Mouse (Mus musculus) limb, embryonic 12.5 days (tissue): ENCODE results near the gene Adam10. TPM values are rescaled to one million over a fixed set of nuclear protein-coding genes. Genes with fewer than 3 reads are reported as not detected.

ENCODE experiments used
- ATAC-seq: fragments of 200-750 bp; cut with Nextera tagmentation; 2 replicates; pipeline ENCODE4 v1.8.0; 2017; ENCODE audit warnings: low read depth, moderate TSS enrichment; ENCODE audit not compliant: insufficient number of reproducible peaks, insufficient read depth, low FRiP score, low TSS enrichment
- H3K27ac ChIP-seq: fragments of 300-500 bp; sonication (generic); 2 replicates; pipeline ENCODE4 v1.5.1; 2016; ENCODE audit warnings: mild to moderate bottlenecking, moderate library complexity
- H3K27me3 ChIP-seq: fragments of 300-500 bp; sonication (generic); 2 replicates; pipeline ENCODE4 v1.6.1; 2016; ENCODE audit warnings: mild to moderate bottlenecking, moderate library complexity
- H3K36me3 ChIP-seq: fragments of 300-500 bp; sonication (generic); 2 replicates; pipeline ENCODE4 v1.6.1; 2016; ENCODE audit warnings: mild to moderate bottlenecking, moderate library complexity
- H3K4me1 ChIP-seq: fragments of 300-500 bp; sonication (generic); replicated peaks from 2 replicates; pipeline ENCODE4 v1.6.1; 2016
- H3K4me2 ChIP-seq: fragments of 300-500 bp; sonication (generic); 2 replicates; pipeline ENCODE4 v1.6.1; 2016; ENCODE audit warnings: mild to moderate bottlenecking, moderate library complexity
- H3K4me3 ChIP-seq: fragments of 300-500 bp; sonication (generic); replicated peaks from 2 replicates; pipeline ENCODE4 v1.5.1; 2016; ENCODE audit warnings: mild to moderate bottlenecking
- H3K9ac ChIP-seq: fragments of 300-500 bp; sonication (generic); replicated peaks from 2 replicates; pipeline ENCODE4 v1.6.1; 2016; ENCODE audit warnings: mild to moderate bottlenecking, moderate library complexity
- H3K9me3 ChIP-seq: fragments of 300-500 bp; sonication (generic); 2 replicates; pipeline ENCODE4 v1.6.1; 2016; ENCODE audit warnings: mild to moderate bottlenecking, moderate library complexity
- WGBS: fragments of 180-500 bp; shearing (Covaris S2); methylation state at CpG from one replicate; pipeline ENCODE4 v1.1.7; 2016; 5-methylcytosine and 5-hydroxymethylcytosine counted together
- polyA plus RNA-seq: library from polyadenylated mRNA; unstranded; fragments of >200 nt; fragmentation: Nextera tagmentation; extraction: Ambion mirVana; gene quantifications from 2 replicates; pipeline ENCODE4 v1.2.1, GENCODE M21; 2016

Adam10 gene
- polyA plus RNA-seq, 1 experiment from 2014 or later: 62.9 TPM

DNA sequence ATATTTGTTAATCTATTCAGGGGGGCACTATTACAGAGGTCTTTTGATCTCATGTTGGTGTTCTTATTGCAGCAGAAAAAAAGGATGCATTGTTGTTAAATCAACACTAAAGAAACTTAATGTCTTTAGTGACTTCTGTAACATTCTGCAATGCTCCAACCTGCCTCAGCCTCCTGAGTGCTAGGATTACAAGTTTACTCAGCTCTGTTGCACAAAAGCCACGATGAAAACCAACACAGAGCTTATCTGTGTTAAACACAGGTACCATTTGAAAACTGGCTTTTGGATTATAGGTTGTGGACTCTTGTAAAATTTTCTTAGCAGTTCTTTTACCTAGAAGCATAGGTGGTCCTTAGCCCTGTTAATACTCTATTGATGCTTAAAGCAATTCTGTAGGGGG, 19.3 kb downstream of the Adam10 start:
- Histone ChIP-seq H3K27me3 (no peaks in the 10 kb centered on the region), H3K4me2 (no peak overlapping the region), H3K27ac (no peak overlapping the region), H3K9ac (no peak overlapping the region), H3K4me3 (no peak overlapping the region), H3K4me1 (0 out of 2 replicates have a peak, but pooled peaks cover 4% of the 10 kb centered on the region), H3K9me3 (no peaks in the 10 kb centered on the region), H3K36me3 (no peaks in the 10 kb centered on the region)
- no peak for ATAC-seq
- WGBS: 82% methylated on average over 1 of the region's 1 CpGs

DNA sequence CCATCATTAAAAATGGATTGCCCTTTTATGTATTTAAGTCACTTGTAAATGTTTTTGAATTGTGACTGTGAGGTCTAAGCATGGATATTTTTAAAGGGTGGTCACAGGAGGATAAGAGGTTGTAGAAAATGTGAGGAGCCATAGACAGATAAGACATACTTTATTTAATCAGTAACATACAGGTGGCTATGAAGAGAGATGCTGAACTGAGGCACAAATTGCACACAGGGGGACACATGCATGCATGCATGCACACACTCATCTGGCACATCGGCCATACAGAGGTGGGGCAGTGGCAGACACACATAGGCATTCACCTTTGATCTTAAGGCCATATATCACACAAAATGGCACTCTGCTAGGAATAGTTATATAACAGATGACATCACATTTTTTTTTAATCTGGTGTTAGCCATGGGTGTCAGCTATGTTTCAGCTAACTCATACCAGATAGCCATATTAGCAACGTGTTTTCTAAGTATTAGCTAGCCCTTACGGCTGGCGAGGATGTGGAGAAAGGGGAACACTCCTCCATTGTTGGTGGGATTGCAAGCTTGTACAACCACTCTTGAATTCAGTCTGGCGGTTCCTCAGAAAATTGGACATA, 24.9 kb downstream of the Adam10 start:
- no peak for ATAC-seq
- no peak overlapping the region for H3K4me2 ChIP-seq
- 90% methylated on average over 5 of the region's 5 CpGs for WGBS

DNA sequence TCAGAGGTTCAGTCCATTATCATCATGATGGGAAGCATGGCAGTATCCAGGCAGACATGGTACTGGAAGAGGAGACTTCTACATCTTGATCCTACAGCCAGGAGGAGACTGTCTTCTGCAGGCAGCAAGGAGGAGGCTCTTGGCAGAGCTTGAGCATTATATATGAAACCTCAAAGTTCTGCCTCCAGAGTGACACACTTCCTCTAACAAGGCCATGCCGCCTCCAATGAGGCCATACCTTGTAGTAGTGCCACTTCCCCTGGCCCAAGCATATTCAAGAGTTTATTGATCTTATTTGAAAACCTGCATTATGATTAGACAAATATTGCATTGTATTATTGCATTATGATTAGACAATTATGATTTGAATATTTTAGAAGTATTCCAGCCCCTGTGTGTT, 27.6 kb downstream of the Adam10 start:
- Histone ChIP-seq H3K27me3 (no peaks in the 10 kb centered on the region), H3K9me3 (no peaks in the 10 kb centered on the region), H3K9ac (no peak overlapping the region), H3K36me3 (peaks cover 14% of the 10 kb centered on the region; the same call in 1 of the 2 replicates), H3K4me3 (no peak overlapping the region), H3K4me2 (no peak overlapping the region), H3K27ac (no peak overlapping the region), H3K4me1 (no peaks in the 10 kb centered on the region)
- no peak for ATAC-seq
- WGBS: 96% methylated on average over 1 of the region's 1 CpGs

More for the DNA sequence above, 24.9 kb downstream of the Adam10 start:
- no peak overlapping the region for H3K4me3 ChIP-seq
- H3K4me1 ChIP-seq: no peaks in the 10 kb centered on the region
- H3K27me3 ChIP-seq: no peaks in the 10 kb centered on the region
- H3K27ac ChIP-seq: no peak overlapping the region
- H3K9me3 ChIP-seq: no peaks in the 10 kb centered on the region
- H3K9ac ChIP-seq: no peak overlapping the region
- H3K36me3 ChIP-seq: peaks cover 12% of the 10 kb centered on the region; the same call in 1 of the 2 replicates

DNA sequence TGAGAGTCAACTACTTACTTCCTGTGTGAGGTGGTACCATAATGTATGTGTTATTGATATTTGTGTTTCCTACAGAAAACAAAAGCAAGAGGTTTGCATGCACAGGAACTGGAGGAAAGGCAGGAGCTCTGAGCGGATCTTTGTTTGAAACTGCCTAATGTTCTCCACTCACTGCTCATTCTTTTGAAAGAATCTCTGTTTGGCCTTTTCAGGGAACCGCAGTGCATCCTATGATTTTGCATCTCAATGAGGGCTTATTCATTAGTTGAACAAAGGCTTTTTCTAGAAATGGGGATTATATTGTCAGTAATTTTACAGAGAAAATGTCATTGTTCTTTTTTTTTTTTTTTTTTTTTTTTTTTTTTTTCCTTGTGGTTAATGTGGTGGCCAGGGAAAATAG, 50.7 kb downstream of the Adam10 start:
- no peak for ATAC-seq
- Histone ChIP-seq H3K36me3 (no peaks in the 10 kb centered on the region), H3K4me1 (no peaks in the 10 kb centered on the region), H3K27me3 (no peaks in the 10 kb centered on the region), H3K9me3 (no peaks in the 10 kb centered on the region), H3K27ac (no peak overlapping the region), H3K4me3 (no peak overlapping the region), H3K9ac (no peak overlapping the region), H3K4me2 (no peak overlapping the region)
- 90% methylated on average over 2 of the region's 2 CpGs for WGBS

DNA sequence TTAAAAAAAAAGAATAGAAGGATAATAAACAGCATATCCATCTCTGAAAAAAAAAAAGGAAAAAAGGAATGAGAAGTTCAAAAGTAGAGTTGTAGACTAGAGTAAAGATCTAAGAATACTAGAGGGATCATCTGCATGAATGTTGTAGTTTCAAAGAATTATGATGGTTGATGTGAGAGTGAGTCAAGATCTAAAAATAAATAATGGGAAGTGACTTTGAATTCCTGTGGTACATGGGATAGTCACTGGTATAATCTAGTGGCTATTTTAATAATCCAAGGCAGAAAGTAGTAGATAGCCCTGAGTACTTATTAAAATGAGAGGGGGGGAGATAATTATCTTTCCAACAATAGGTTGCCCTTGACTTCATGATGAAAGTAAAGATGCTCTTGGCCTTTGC, 52.3 kb downstream of the Adam10 start:
- Histone ChIP-seq H3K36me3 (no peaks in the 10 kb centered on the region), H3K27me3 (no peaks in the 10 kb centered on the region), H3K4me3 (no peak overlapping the region), H3K9ac (no peak overlapping the region), H3K4me1 (no peaks in the 10 kb centered on the region), H3K4me2 (no peak overlapping the region), H3K9me3 (no peaks in the 10 kb centered on the region), H3K27ac (no peak overlapping the region)
- ATAC-seq: no peak

DNA sequence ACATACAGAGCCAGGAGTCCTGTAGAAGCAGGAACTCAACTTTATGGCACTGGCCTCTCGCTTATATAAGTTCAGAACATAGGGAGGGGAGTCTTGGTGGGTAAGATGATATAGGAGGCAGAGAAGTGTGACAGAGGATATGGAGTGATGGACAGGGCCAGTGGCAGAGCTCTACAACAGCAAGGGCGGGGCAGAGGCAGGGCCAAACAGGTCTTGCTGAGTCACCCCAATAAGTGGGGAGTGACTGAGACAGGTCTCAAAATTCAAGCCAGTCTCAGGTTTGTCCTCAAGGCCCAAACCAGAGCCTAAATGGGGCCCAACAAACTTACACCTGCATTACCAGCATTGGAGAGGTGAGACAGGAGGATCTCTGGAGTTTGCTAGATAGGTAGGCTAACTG, 54.4 kb downstream of the Adam10 start:
- WGBS: 83% methylated on average over 2 of the region's 2 CpGs
- no peaks in the 10 kb centered on the region for H3K27me3 ChIP-seq
- no peak overlapping the region for H3K4me3 ChIP-seq
- no peaks in the 10 kb centered on the region for H3K9me3 ChIP-seq
- H3K36me3 ChIP-seq: no peaks in the 10 kb centered on the region
- no peaks in the 10 kb centered on the region for H3K4me1 ChIP-seq
- no peak overlapping the region for H3K4me2 ChIP-seq
- no peak for ATAC-seq
- no peak overlapping the region for H3K9ac ChIP-seq
- no peak overlapping the region for H3K27ac ChIP-seq

DNA sequence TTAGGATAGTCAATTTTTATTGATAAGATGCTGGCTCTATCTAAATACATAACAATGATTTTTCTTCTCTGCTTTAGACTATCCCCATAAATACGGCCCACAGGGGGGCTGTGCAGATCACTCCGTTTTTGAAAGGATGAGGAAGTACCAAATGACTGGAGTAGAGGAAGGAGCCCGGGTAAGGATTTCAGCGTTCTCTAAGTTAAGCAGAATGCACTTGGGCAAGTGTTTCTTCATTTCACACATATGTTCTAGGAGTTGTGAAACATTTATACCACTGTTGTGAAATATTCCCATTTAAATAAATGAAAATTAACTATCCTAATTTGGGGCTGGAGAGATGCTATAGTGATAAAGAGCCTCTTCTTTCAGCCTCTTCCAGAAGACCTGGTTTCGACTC, 61.2 kb downstream of the Adam10 start:
- no peak overlapping the region for H3K4me3 ChIP-seq
- ATAC-seq: no peak
- H3K4me1 ChIP-seq: no peaks in the 10 kb centered on the region
- no peak overlapping the region for H3K4me2 ChIP-seq
- WGBS: 86% methylated on average over 5 of the region's 5 CpGs
- H3K36me3 ChIP-seq: 0 out of 2 replicates have a peak, but pooled peaks cover 1% of the 10 kb centered on the region
- no peaks in the 10 kb centered on the region for H3K27me3 ChIP-seq
- no peak overlapping the region for H3K27ac ChIP-seq
- H3K9me3 ChIP-seq: no peaks in the 10 kb centered on the region
- no peak overlapping the region for H3K9ac ChIP-seq

DNA sequence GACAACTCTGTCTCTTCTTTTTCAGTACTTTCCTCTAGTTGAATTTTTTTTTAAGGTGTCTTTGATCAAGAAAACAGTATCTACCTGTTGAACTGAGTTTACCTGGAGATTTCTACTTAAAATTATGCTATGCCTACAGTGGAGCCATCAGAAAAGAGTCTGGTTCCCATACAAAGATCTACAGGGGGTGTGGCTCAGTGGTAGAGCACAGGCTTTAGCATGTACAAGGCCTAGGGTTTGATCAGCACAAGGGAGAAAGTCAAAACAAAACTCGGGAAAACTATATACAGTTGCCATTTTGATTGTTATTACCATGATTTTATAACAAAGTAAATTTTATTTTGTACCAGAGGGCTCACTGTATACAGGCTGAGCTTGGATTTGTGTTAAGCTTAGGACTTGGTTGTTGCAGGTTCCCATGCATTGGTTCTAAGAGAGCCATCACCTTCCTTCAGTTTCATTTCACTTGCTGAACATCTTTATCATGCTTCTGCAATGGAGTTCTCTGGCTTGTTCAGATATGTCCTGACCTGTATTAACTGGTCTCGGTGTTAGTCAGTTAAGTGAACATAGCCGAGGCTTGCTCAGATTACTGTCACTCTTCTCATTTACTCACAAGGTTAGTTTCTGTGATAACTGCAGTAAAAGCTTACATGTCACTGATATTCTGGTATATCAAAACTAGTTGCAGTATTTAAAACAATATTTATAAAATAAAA, 72.9 kb downstream of the Adam10 start:
- Histone ChIP-seq H3K27me3 (no peaks in the 10 kb centered on the region), H3K36me3 (peaks cover 40% of the 10 kb centered on the region), H3K4me1 (no peaks in the 10 kb centered on the region), H3K4me2 (no peak overlapping the region), H3K9ac (no peak overlapping the region), H3K4me3 (no peak overlapping the region), H3K27ac (no peak overlapping the region), H3K9me3 (no peaks in the 10 kb centered on the region)
- no peak for ATAC-seq
- 82% methylated on average over 3 of the region's 3 CpGs for WGBS

DNA sequence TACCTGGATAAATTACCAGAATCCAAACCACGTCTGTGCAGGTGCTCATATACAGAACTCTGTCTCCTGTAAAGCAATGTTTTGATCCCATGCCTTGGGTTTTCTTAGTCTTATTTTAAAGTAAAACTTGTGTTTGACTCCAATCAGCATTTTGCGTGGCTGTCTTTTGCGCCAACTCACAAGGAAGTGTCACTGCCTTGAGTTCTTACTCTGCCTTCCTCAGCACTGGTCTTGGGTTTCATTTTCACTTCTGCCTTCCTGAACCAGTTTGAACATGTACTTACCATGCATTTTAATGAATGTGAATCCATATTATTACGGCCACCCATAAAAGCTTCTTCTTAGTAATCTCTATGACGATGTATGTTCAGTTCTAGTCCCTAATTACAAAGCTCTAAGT, 82.2 kb downstream of the Adam10 start:
- Histone ChIP-seq H3K4me3 (no peak overlapping the region), H3K9ac (no peak overlapping the region), H3K36me3 (peaks cover 61% of the 10 kb centered on the region), H3K27ac (no peak overlapping the region), H3K4me1 (no peaks in the 10 kb centered on the region), H3K9me3 (no peaks in the 10 kb centered on the region), H3K4me2 (no peak overlapping the region), H3K27me3 (no peaks in the 10 kb centered on the region)
- ATAC-seq: no peak
- 93% methylated on average over 5 of the region's 5 CpGs for WGBS

DNA sequence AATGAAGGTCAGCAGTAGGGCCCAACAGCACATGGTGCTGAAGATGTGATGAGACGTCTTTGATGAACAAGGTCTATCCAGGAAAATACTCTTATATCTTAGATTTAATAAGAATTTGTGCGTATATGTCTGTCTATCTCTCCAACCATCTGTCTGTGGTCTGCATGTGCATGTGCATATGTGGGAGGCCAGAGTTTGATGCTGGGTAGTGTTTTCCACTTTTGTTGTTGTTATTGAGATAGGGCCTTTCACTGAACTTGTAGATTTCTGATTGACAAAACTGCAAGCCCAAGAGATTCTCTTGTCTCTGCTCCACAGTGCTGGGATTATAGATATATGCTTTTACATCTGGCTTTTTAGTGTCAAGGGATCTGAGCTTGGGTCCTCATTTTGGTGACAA, 96.7 kb downstream of the Adam10 start:
- no peaks in the 10 kb centered on the region for H3K9me3 ChIP-seq
- WGBS: 87% methylated on average over 2 of the region's 2 CpGs
- no peaks in the 10 kb centered on the region for H3K27me3 ChIP-seq
- ATAC-seq: no peak
- no peak overlapping the region for H3K4me2 ChIP-seq
- H3K9ac ChIP-seq: no peak overlapping the region
- no peaks in the 10 kb centered on the region for H3K4me1 ChIP-seq
- H3K27ac ChIP-seq: no peak overlapping the region
- no peak overlapping the region for H3K4me3 ChIP-seq
- peaks cover 46% of the 10 kb centered on the region for H3K36me3 ChIP-seq

DNA sequence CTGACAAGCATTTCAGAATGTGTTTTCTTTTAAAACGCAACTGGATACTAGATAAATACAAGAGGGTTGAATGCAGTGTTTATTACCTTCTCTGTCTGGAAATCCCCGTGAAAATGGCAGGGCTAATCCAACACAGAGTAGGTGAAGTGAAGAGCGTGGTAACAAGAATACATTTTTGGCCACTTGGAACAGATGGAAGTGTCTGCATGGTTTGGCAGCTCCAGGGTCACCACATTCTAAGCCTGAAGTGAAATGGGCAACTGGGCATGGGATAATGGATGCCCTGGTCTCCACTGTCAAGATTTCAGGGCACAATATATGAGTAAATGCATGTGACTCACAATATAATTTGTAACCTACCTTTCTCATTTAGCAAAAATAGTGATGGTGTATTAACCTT, 103.4 kb downstream of the Adam10 start:
- ATAC-seq: no peak

DNA sequence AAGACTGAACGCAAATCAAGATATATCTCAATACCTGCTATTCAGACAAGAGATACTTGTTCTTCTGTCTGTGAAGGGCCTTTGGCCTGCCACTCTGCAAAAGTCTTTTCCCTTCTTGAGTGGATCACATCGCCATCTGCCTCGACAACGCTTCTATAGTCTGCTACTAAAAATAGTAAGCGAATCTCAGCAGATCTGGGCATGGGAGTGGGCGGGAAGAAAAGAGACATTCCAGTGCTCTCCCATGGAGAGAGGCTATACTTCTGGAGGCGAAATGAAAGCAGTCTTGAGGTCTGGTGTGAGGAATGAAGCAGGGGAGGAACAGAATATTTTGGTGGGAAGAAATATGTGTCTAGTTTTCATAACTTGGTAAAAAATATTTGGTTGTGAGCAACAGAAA, 109.9 kb downstream of the Adam10 start:
- Histone ChIP-seq H3K9ac (no peak overlapping the region), H3K4me2 (no peak overlapping the region), H3K9me3 (peaks cover 6% of the 10 kb centered on the region; the same call in 1 of the 2 replicates), H3K27ac (no peak overlapping the region), H3K4me3 (no peak overlapping the region), H3K27me3 (no peaks in the 10 kb centered on the region), H3K36me3 (no peaks in the 10 kb centered on the region), H3K4me1 (no peaks in the 10 kb centered on the region)
- no peak for ATAC-seq
- WGBS: 89% methylated on average over 7 of the region's 7 CpGs

More for the DNA sequence above, 103.4 kb downstream of the Adam10 start:
- no peaks in the 10 kb centered on the region for H3K4me1 ChIP-seq
- H3K4me2 ChIP-seq: no peak overlapping the region
- peaks cover 20% of the 10 kb centered on the region for H3K36me3 ChIP-seq
- no peak overlapping the region for H3K4me3 ChIP-seq
- no peaks in the 10 kb centered on the region for H3K27me3 ChIP-seq
- no peak overlapping the region for H3K27ac ChIP-seq
- no peak overlapping the region for H3K9ac ChIP-seq
- WGBS: 64% methylated on average over 3 of the region's 3 CpGs
- no peaks in the 10 kb centered on the region for H3K9me3 ChIP-seq
